Mouse (Mus musculus): Measurements from ENCODE around the gene Morn4.

The Morn4 gene

DNA sequence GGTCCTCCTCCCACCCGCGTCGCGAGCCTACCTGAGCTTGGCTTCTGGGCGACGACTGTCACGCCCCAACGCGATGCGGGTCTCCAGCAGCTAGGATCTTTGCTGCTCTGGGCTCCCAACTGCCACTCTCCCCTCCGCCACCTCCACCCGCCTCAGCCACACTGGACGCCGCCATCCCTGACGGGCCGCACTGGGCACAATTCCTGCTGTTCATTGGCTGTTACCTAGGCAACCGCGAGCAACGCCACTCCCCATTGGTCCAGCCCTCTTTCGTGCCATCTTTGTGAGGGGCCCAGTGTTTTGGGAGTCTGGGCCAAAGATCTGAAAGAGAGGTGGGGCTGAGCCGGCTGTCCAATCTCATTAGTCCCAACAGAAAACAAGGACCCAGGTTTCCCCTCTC, at the start of gene Morn4:
TSS of gene Morn4 (minus strand) at position 192 of the 400 bp plus-strand sequence.
- peak; percentile 86 for DNase-seq (ENCODE audit: low spot score)

DNA sequence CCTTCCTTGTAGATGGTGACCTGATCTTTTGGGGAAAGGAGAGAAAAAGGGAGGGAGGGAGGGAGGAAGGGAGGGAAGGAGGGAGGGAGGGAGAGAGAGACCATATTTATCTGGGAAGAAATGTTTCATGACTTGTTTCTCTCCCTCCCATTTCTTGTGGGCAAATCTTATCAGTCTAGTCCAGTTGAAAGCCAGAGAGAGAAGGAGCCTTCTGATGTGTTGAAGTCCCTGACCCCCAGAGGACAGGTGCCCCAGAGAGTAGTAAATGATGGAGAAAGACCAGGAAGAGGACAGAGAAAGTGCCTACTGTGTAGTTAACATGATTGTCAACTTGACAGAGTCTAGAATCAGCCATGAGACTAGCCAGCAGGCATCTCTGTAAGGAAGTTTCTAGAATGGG, 48.9 kb upstream of the Morn4 start:
- DNase-seq (ENCODE audit: low spot score): no peak

DNA sequence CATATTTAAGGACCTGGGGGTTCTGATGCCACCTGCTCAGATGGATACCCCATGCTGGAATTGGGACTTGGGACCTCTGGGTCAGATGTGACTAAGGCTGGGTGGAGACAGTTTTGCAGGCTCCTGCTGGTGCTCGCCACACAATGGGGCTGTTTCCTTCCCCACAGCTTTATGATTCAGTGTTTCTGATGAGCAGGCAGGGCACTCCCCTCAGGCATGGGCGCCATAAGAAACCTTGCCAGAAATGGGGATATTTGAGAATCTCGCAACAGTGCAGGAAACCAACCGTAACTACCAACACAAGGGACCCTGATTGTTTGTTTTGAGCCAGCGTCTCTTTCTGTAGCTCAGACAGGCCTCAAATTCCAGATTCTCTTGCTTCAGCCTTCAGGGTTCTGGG, 44.9 kb upstream of the Morn4 start:
- DNase-seq (ENCODE audit: low spot score): no peak

DNA sequence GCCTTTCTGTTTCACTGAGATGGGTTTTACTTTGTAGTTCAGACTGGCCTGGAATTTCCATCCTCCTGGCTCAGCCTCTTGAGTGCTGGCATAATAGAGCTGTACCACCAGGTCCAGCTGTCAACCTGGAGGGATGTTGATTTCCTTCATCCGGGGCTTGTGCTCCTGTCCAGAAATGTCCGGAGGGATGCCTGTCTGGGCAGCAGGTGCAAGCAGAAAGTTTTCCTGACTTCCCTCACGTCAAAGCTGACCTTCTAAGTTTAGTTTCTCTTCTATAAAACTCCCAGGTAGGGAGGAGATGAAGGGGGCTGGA, 44.1 kb upstream of the Morn4 start:
- DNase-seq (ENCODE audit: low spot score): no peak

DNA sequence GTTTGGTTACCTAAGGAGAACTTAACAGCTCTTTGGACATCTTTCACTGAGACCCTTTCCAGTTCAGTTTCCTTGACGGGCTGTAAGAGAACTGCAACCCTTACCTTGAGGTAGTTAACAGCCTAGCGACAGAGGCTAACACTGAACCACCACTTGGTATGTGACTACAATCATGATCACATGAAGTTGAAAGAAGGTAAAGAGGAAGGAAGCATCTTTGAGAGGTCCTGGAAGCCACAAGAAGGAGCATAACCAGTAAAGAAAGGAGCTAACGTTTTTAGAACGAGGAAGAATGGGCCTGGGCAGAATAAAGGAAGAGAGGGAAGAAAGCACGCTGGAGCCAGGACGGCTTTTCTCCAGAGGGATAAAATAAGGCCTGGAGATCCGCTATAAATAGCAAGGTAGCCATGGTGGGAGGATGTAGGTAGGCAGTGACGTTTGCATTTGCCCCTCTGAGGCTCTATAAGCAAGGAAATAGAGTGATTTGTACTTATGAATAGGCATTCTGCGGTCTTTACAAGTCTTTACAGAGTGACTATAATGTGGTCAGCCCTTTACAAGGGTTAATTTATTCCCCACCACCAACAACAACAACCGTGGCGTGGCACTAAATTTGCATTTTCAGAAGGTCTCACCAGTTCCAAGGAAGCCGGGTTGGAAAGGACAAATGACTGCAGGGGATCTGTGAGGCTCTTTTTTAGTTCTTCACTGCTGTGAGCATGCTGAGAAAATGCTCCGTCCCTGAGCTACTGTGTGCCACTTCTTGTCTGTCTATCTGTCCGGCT, 43.5 kb upstream of the Morn4 start:
- no peak for DNase-seq (ENCODE audit: low spot score)

DNA sequence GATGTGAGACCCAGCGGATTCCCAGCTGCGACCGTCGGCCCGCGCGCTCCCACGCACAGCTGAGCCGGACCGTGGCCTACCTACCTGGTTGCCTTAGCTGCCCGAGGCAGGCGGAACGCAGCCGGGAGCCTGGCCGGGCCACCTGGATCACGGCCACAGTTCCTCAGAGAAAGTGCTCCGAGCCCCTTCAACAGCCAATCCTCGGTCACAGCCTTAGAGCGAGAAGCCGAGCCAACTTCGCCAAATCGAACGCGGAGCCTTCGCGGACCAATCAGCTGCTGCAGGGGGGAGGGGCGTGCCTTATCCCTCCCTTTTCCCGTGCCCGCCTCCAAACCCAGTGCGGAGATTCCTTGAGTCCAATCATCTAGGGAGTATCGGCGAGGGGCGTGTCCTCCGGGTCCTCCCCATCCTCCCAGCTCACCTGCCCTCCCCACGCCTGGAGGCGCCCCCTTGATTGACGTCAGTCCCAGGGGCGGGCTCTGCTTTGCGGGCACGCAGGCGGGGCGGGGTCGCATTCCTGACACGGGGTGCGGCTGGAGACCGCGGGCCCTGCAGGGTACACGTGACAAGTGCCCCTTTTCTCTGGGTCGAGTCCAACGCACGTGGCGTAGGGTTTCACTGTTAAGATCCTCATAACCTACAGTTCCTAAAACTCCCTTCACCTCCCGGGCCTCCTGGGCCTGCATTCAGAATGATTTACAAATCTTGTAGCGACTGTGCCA, 42.8 kb upstream of the Morn4 start, which contains the start of gene Avpi1:
TSS of gene Avpi1 (minus strand) at position 273 of the 722 bp plus-strand sequence.
- peak; percentile 97 for DNase-seq (ENCODE audit: low spot score)

DNA sequence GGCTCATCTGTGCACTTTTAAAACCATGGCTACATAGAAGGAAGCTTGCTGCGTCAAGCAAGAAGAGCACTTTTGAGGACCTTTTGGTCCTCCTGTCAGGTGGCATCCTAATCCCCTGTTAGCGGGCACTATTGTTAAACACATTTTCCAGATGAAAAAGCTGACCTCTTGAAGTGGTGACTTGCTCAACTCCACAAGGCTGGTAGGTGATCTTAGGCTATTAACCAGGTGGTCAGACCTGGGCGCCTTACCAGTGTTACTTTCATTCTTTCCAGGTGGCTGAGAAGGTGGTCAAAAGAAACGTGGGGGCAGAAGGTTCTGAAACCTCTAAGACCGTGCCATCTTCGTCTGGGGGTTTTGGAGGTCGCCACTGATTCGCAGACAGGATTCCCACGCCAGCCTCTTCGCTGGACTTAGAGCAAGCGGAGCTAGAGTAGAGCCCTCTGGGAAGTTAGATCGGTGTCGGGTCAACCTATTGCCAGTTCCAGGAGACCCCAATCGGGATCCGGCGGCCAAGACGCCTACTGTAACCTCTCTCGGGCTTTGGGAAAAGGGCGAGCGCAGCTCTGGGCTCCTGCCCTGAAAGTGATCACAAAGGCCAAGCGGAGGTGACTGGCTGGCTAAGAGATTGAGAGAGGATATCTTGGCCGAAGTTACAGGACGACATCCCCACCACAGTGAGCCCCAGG, 42.0 kb upstream of the Morn4 start:
- peak; percentile 31 for DNase-seq (ENCODE audit: low spot score)

DNA sequence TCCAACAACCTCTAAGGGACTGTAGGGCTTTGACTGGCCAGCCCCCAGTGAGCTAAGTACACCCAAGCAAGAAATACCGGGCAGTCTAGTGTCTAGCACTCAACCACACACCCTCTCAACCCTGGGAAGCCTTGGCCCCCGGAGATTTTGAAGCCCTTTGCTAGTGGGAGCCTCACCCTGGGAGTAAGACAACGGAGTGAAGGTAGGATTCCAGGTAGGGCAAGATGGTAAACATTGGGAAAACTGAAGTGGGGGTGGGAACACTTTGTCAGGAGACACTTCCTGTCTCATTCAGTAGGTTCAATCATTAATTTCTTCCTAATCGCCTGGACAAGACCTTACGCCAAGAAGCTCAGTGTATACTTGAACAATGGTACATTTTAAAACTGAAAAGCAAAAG, 40.9 kb upstream of the Morn4 start:
- DNase-seq (ENCODE audit: low spot score): no peak

DNA sequence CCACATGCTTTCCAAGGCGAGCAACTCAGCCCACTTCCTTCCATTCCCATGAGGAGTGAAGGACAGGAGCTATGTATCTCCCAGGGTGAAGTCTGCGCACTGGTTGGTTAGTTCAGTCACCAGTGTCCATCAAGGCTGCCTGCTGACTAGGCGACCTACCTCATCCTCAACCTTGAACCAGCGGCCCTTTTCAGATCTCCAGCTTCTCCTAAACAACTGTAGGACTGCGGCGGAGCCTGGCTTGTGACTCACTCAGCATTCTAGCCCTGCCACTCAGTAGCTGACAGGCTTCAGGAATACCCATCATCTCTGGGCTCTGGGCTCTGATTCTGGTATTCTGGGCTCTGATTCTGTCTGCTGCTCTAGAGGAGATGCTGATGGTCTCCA, 40.1 kb upstream of the Morn4 start:
- no peak for DNase-seq (ENCODE audit: low spot score)

DNA sequence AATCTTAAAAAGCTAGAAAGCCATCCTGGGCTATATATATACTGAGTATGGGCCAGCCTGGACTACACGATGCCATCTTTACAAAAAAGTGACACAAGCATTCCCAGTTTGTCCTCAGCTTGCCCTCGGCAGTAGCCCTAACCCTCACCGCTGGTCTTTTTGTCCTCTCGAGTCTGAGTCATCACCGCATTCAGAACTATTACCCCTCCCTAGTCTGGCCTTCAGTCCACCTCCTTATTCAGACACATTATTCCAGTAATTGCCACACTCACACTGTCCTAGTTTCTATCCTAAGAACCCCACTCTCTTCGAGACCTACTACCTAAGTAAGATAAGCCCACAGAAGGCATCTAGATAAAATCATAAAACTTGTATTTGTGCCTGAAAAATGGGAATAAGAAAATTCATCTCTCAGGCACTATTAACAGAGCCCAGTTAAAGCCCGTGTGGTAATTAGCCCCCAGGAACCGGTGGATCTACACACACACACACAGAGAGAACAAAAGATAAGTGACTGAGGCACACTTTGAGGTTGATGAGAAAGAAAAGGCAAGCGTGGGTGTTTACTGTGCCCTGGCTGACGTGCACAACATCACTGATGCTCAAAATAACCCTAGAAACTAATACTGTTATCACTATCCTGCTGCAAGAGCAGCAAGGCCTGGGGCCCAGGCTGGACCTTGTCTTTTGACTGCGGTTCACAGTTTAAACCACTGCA, 39.5 kb upstream of the Morn4 start:
- no peak for DNase-seq (ENCODE audit: low spot score)

DNA sequence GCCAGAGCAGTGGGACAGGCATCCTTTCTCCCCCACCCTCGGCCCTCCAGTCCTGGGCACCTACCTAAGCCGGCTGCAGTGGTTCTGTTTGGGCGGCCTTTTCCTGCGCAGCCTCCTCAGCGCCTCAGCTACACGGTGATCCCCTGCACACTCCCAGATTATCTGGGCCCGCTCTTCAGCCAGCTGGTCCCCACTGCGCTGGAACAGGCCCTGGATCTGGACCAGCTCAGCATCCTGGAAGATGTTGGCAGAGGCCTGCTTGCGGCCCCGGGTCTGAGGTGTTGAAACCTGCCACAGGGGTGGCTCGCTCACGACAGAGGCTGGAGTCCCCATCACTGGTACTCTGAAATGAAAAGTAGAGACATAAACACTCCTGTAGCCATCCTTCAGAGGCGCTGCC, 38.5 kb upstream of the Morn4 start:
- no peak for DNase-seq (ENCODE audit: low spot score)

DNA sequence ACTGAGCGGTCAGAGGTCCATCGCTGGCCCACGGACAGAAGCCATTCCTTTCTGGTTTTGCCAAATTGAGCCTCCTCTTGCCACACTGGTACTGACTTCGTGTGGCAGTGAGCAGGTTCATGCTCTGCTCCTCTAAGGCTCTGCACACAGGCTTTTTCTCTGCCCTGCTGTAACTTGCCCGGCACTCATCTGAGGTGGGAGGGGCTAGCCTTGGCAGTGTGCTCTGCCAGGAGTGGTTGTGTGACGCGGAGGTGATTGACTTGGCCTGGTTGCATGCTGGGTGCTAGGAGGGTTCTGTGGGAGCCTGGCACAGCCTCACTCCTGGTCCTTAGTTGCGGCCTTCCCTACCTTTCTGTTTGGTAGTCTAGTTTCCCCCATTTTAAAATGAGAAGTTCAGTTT, 34.3 kb upstream of the Morn4 start:
- DNase-seq (ENCODE audit: low spot score): no peak

DNA sequence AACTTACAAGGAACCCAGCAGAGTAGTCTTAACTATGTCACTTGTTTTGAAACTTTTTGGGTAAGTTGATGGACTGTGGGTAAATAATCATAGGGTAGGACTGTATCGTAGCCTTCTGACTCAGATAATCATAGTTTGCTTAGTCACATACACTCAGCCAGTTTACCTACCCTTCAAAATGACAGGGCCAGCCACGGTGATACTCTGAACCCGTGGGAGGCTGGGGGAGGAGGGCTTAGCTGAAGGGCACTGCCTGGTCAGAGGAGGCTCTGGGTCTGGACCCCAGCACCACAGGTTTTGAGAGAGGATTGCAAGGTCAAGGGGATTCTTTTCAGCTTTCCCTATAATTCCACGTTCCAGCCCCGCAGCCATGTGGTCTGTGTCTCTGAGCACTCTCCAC, 32.4 kb upstream of the Morn4 start:
- no peak for DNase-seq (ENCODE audit: low spot score)

DNA sequence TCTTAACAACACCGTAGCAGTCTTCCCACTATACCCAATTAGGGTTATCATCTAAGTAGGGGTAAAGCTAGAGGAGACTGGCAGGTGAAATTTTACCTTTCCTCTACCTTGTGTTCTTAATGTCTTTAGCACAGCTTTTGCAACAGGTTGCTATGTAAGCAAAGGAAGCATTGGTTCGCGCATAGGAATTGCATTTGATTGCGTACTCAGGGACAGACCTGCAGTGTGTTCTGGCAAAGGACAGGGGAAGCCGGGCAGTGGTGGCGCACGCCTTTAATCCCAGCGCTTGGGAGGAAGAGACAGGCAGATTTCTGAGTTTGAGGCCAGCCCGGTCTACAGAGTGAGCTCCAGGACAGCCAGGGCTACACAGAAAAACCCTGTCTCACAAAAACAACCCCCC, 32.0 kb upstream of the Morn4 start:
- DNase-seq (ENCODE audit: low spot score): no peak

DNA sequence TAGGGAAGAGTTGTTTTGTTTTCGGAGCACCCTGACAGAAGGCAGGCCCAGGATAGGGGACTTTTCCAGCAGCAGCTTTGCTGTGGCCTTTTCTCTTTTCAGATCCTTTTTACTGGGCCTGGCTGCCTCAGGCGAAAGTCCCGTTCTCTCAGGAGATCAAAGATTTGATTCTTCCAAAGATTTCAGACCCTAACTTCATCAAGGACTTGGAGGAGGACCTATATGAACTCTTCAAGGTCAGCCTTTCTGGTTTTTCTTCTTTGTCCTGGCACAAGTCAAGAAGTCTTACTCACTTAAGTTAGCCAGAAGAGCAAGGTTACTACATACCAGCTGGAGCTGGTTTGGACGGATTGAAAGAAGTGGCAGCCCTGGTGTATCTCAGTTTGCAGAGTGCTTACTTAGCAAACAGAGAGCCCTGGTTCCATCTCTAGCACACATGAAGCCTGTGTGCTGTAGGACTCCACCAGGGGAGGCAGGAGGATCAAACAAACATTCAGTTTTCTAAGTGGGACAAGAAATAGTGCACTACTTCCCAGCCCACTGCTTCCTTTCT, 29.7 kb upstream of the Morn4 start:
- no peak for DNase-seq (ENCODE audit: low spot score)

DNA sequence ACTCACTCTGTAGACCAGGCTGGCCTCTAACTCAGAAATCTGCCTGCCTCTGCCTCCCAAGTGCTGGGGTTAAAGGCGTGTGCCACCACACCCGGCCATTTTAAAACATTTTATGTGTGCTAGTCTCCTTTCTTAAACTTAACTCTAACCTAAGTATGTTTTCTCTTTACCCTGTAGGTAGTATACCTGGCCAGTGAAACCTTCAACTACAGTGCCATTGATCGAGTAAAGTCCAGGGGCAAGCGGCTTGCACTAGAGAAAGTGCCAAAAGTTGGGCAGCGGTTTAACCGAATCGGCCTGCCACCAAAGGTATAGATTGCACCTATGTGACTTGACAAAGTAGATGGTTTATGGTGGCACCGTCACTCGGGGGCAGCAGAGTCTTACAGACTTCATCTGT, 18.5 kb upstream of the Morn4 start:
- no peak for DNase-seq (ENCODE audit: low spot score)

DNA sequence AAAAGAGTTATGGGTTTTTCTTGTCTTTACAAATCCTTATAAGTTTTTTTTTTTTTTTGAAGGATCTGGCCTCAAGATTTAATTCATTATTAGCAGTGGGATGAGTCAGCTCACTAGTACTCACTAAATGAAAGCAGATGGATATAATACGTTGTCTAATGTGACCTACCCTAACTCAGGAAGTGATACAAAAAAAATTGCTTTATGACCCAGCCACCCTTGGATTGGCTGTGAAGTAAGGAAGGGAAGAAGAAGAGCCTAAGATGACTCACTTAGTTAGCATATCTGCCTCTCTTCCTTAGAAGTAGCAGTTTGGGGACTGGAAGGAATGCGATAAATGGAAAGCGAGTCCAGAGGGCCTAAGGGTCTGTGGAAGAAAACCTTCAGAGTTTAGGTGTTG, 13.2 kb upstream of the Morn4 start:
- no peak for DNase-seq (ENCODE audit: low spot score)

DNA sequence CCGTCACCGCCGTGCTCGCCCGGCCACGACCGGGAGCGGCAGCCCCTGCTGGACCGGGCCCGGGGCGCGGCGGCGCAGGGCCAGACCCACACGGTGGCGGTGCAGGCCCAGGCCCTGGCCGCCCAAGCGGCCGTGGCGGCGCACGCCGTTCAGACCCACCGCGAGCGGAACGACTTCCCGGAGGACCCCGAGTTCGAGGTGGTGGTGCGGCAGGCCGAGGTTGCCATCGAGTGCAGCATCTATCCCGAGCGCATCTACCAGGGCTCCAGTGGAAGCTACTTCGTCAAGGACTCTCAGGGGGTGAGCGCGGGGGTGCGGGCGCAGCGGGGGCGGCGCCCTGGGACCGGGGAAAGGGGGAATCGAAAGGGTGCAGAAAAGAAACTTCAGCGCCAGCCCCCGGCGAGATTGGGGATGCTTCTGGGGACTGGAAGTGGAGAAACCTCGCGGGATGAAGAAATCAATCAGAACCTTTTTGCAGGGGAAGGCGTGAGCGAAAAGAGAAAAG, 4.5 kb upstream of the Morn4 start:
- DNase-seq (ENCODE audit: low spot score): no peak

DNA sequence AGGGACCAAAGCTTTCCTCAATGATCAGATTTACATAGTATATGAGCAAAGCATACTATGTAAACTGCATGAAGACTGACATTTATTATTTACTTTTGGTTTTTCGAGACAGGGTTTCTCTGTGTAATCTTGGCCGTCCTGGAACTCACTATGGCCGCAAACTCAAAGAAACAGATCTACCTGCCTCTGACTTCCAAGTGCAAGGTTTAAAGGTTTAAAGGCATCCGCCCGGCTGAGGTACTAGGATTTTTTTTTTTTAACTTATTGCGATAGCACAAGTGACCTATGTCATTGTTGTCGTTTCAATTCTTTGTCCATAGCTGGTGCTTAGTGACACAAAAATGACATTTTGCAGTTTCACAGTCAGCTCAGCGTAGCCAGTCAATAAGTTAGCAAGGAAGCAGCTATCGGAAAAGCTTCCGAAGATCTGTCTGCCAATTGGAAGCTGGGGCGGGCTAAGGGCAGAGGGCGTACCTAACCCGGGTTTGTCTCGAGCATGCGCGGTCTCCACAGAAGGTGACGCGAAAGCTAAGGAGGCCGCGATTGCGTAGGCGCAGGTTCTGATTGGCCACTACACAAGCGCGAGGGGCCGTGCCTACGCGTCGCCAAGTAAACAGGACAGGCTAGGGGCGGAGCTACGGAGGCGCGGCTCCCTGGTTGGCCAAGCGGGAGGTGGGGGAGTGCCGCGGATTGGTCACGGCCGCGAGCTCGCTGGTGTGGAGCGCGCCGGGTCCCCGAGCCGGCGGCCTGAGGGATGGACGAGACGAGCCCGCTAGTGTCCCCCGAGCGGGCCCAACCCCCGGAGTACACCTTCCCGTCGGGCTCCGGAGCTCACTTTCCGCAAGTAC, 3.8 kb upstream of the Morn4 start, which contains the start of gene Pi4k2a:
TSS of gene Pi4k2a (plus strand) at position 723 of the 848 bp plus-strand sequence.
- DNase-seq (ENCODE audit: low spot score): peak; percentile 98

DNA sequence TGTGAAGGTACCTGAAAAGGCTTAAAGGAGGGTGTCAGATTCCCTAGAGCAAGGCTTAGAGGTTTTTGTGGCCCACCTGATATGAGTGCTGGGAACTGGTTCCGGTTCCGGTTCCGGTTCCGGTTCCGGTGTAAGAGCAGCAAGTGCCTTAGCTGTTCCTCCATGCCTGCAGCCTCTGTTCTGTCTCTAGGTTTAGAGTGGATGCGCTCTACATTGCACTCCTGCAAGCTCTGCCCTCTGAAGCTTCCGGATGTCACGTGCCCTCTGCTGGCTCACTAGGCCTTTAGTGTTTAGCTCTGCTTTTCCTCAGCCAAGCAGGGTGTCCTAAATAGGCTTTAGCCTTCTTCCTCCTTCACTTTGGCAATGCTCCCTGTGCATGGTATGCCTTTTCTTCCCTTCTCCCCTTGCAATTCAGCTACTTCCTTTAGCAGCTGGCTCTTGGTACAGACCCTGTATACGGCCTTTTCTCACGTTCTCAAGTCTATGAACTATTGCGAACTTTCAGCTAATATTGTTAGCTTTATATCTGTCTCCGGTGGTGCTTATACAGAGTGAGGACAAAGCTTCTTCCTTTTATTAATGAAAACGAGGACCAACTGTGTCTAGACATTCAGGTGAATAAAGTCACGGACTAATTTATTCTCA, 3.1 kb upstream of the Morn4 start:
- DNase-seq (ENCODE audit: low spot score): peak; percentile 50
